Mouse (Mus musculus) frontal cortex, adult (tissue): Measurements from ENCODE around the gene Cacna1c.

Experiments used
- ATAC-seq: cut with Nextera tagmentation; 2 replicates; pipeline ENCODE4 v1.9.2; 2017; ENCODE audit warnings: mild to moderate bottlenecking, moderate library complexity, mixed read lengths; ENCODE audit not compliant: low TSS enrichment

Gene Cacna1c

DNA sequence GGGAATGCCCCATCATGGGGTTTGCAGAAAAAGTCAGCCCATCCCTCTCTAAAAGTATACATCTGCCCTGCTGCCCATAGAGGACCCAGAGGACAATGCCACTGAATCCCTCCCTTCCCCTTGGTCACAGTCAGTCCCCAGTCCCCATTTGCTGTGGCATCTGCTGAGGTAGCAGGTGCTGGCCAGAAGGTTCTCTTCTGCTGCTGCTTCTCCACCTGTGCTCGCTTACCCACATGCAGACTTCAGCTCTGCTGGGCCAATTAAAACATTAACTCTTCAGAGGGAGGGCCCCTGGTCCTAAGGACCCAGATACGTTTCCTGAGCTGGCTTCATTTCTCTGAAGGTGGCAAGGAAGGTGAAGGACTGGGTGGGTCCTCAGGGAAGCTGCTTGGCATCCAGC is 272.3 kb downstream of the Cacna1c start:
- no peak for ATAC-seq

DNA sequence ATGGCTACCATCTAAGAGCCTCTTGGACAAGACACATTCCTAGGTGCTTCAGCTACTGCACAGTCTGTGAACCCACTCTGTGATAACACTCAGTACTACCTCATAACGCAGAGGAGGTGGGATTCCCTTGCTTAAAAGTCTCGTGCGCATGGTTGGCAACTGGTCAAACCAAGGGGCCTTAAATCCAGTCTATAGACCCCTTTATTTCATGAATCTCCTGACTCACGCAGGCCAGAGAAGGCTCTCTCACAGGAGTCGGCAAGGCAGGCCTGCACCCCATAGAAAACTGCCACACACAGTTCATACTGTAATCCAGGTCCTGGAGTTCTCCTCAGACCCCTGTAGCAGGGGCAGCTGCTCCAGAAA is 273.0 kb downstream of the Cacna1c start:
- ATAC-seq: no peak

DNA sequence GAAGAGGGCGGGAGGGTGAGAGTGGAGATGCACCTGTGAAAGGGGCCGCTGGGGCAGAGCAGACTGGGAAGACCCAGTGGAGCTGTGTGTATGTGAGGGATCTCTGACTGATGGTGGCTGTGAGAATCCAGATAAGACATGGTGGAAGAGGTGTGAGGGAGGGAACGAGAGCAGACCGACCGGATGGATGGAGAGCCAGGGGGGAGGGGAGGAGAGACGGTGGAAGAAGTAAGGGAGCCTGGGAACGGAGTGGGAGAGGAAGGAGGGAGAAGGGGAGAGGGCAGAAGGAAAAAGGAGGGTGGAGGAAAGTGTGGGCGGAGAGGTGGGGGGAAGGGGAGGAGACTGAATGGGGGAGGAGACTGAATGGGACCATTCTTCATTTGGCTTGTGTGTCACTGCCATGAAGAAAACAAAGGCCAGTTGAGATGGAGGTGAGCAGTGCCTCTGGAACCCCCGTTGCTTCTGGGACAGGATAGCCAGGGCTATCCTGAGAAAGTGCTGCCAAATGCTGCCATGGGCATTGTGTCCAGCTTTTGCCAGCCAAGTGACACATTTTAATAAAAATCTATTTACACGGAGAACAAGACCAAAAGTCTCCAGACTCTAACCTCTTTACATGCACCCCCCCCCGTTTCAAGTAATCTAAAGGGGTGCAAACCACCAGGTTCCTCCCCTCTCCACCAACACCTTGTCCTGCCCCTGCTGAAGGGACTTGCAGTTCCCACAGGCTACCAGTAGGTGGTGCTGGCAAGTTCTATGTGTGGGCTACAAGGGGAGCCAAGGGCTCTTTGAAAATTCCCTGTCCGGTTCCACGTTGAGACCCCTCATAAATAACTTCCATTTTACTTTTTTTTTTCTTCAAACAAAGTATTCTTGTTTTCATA is 273.6 kb downstream of the Cacna1c start:
- peak; percentile 69 for ATAC-seq

DNA sequence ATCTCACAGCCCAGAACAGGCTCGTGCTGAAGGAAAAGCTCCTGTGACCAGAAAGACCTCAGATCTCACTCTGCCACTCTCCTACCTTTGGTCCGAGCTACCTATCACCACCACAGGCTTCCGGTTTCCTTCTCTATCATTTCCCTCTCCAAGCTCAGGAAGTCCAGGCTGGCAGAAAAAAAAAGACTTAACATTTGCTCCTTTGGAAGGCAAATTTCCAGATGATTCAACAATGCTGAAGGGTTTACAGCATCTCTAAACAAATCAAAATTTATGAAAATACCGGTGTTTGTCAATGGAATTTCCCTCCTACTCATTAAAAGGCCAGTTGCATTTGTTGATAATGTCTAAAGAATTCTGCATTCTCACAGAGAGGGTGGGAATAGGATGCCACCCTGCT is 288.0 kb downstream of the Cacna1c start:
- no peak for ATAC-seq

DNA sequence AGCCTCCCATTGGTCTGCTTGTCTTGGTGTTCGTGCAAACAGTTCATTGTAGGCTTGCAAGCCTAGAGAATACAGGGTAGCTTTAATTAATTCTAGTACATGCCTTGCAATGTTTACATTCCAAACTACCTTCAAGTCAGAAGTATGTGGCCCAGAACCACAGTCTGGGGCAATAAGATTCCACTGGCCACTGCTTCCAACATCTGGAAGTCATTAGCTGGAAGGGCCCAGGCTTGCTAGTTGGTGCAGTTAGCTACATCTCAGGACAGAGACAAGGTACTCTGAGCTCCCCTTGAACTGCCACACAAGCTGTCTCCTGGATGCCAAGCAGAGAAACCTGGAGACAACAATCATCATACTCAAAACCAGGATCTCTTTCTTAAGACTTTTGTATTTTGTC is 288.5 kb downstream of the Cacna1c start:
- ATAC-seq: no peak

DNA sequence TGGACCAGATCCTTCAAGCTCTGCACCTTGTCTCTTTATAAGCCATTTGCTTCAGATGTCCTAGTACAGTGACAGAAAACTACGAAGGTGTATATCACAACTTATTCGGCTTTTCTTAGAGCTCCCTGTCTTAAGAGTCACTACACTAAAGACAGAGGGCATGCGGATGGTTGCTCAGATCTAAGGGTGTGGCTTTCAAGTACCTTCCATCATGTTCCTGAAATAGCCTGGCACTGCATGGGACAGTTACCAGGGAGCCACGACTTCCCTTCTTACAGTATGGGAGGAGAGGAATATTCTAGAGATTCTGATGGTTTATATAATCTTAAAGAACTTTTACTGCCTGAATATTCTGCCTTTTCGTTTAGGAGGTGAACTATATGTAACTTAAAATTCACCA is 289.3 kb downstream of the Cacna1c start:
- ATAC-seq: no peak

DNA sequence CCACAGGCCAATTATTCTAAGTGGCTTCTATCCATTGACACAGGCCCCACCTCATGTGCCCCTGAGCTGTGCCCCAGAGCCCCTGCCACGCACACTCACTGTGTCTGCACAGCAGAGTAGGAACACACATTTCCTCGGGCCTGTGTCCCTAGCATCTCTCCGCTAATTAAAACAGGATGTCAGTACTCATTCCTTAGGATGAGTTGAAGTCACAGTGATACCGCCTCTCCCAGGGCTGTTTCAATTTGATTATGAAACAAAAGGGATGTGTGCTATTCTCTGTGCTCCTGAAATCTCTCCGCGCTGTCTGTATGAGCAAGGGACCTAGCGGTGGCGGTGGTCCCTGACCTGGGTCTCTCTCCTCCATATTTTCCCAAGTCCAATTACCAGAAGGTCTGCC is 296.5 kb downstream of the Cacna1c start:
- ATAC-seq: peak; percentile 56; the same call in 1 of the 2 replicates

DNA sequence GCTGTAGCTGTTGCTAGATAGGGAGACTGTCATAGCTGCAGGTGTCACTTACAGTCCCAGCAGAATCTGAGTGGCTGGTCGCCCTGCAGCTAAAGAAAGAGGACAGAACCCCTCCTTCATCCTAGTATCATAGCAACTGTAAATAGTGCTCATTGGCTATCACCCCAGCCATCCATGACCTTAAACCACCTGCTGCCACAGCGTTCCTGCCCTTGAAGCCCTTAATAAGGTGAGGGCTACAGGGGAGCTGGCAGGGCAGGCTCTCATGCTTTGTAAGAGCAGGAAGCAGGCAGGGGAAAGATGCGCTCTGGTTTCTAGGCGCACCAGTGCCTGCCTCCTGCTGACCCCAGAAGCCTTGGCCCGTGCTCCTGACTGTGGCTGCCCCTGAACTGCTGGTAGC is 299.1 kb downstream of the Cacna1c start:
- ATAC-seq: no peak

DNA sequence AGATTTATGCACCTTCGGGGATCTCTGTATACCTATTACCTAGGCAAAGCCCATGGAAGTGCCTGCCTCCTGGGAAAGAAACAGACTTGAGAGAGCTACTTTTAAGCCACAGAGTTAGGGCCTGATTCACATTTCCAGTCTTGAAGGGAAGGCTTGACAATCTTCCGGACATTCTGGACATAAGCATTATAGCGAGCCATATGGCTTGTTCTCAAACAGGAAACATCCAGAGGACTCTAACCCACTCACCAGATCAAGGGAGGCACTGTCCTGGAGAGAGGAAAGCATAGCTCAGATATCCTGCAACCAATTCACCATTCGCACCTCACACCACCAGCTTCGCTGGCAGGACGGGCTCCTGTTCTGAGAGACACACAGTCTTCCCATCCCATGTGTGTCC is 302.2 kb downstream of the Cacna1c start:
- ATAC-seq: peak; percentile 50

DNA sequence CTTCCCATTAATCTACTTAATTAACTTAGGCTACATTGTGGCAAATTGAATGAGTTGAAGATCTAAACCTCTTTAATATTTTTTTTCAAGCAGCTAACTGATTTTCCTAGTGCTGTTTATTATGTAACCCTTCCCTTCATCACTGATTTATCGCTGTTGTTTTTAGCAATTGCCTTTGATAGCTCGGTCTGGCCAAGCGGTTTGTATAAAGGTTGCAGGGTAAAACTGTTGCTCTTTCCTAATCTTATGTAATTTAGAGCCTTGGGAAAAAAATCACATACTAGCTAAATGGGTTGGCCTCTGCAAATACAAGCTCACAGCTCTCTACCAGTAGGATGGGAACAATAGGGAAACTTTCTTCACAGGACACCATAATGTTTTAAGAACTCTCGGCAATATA is 306.8 kb downstream of the Cacna1c start:
- ATAC-seq: no peak

DNA sequence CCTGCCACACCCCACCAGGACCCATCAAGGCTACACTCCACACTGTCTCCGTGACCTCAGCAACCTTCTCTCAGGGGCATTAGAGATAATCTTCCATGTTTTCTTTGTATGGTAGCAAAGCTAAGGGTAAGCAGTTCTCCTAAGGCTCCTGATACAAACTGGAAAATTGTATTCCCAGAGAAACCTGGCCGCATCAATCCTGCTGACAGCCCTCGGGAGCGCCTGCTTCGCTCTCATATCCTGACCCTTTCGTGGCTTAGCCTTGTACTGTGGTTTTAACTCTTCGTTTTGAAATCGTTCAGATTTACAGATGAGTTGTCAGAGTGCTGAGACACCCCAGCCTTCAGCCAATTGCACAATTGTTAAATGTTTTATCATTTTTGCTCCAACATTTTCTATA is 309.2 kb downstream of the Cacna1c start:
- ATAC-seq: no peak

DNA sequence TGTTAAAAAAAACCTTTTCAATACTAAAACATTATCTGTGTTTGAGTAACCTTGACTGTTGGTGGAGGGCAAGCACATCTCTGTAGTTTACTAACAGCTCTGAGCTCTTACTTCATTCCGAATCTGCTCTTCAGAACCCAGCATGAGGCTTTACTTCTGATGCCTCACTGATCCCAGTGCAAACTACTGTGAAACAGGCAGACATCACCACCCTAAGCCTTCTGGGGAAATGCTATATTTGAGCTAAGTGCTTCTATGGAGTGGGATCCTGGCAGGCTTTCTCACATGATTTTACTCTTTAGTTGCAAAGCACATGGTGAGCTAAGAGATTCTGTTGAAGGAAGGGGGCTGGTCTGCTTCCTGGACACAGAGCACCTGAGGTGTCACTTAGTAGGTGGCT is 311.3 kb downstream of the Cacna1c start:
- ATAC-seq: peak; percentile 91

DNA sequence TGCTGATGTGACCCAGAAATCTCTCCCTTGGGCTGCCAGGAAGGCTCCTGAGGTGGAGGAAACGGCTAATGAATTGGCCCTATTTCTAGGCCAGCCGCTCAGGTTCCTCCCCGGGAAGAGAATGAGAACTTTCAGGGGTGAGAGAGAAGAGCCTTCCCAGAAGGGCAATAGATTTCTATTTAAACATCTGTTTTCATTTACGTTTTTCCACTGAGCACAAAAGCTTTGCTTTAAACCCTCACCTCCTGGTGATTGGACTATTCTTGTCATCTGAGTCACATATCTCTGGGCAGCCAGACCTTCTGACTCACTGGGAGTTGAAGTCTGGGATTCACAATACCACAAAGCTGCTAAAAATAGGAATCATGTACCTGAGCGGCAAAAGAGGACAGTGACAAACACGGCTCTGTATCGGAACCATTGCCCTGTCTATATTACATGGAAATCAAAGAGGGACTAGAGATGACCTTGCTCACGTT is 312.1 kb downstream of the Cacna1c start:
- ATAC-seq: peak; percentile 56

DNA sequence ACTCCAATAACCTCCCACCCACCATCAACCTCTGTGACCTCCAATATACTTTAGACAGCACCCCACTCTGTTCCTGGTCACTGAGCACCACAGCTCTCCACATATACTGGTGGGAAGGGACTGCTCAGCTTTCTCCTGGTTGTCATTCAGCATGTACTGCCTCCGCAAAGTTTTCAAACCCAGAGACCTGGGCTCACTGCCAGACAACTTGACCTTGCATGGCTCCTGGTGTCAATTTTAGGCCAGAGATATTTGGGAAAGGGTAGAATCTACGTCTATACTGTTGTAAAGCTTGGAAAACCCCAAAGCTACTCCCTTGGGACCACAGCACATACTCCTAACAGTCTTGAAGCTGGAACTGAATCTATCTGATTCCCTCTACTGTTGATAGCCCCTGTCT is 320.0 kb downstream of the Cacna1c start:
- ATAC-seq: no peak

DNA sequence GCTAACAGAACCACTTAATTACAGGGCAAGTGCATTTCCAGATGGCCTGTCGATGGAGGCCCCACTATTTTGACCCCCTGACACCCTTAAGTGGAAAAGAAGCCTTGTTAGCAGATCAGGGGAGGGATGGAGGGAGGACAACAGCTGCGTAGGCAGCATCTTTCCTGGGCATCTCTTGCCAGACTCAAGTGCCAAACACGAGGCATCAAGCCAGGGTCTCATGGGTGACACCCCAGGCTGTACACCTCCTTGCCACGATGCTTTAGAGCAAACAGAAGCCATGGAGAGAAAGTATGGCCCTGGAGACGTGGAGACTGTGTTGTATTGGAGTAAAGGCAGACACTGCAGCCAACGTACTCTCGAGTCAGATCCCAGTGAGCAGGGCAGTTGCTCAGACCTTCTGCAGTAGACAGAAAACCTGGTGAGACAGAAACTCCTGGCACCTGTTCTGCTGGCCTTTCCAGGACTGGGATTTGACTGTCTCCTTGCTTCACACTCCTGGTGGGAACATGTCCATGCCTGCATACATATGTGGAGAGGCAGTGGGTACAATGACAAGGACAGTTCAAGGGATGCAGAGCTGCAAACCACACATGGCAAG is 325.9 kb downstream of the Cacna1c start:
- ATAC-seq: no peak

DNA sequence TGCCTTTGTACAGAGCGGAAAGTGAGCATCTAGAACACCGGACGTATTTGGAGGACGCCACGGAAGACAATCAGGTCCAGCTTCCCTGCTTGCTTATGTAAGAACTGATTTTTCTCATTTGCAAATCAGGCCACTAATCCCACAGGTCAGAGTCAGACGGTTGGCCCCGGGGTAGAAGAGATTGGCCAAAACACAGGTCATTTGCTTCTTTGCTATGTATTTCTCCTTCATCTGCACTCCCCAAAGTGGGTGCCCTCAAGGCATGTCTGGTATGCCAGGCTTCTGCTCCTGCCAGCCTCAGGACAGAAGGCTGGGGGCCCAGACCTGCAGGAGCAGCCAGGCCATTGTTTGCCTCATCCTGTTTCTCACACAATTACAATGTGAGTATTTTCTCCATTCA is 328.8 kb downstream of the Cacna1c start:
- ATAC-seq: no peak

DNA sequence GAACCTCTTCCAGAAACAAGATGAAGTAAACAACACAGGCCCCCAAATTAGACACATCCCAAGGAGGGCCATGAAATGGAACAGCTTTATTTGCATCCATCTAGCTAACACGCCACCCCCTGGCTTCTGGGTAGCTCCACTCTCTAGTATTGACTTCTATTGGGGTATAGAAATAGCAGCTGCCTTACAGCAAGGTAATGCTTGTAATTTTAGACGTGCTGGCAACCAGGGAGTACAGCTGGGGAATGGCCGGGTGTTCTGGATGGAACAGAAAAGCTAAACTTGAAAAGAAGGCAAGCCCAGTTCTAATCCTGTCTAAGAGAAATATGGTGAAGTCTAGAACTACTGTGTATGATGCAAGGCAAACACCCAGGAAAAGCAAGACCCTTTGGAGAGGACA is 329.3 kb downstream of the Cacna1c start:
- peak; percentile 71 for ATAC-seq

DNA sequence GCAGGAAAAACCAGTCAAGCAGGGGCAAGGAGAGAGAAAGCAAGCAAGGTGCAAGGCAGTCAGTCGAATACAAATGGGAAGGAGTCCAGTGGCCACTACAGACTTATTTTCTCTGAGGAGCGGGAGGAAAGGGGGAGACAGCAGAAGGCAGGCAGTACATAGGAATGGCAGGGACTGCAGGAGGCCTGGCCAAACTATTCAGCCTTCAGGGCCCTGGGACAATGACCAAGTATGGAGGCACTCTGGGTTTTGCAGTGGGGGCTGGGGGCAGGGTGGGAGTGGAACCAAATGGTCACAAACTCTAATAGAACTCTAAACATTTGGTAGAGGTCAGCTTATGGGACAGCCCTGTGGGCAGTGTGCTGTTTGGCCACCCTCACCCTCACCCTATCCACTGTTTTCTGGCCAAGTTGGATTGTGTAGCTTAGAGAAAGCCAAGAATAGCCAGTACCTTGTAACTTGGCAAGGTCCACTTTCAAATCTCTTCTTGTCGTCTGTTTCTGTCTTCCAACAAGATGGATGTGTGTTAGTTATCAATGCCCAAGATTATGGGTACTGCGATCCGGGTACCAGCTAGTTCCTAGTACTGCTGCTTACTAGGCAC is 330.3 kb downstream of the Cacna1c start:
- ATAC-seq: no peak

DNA sequence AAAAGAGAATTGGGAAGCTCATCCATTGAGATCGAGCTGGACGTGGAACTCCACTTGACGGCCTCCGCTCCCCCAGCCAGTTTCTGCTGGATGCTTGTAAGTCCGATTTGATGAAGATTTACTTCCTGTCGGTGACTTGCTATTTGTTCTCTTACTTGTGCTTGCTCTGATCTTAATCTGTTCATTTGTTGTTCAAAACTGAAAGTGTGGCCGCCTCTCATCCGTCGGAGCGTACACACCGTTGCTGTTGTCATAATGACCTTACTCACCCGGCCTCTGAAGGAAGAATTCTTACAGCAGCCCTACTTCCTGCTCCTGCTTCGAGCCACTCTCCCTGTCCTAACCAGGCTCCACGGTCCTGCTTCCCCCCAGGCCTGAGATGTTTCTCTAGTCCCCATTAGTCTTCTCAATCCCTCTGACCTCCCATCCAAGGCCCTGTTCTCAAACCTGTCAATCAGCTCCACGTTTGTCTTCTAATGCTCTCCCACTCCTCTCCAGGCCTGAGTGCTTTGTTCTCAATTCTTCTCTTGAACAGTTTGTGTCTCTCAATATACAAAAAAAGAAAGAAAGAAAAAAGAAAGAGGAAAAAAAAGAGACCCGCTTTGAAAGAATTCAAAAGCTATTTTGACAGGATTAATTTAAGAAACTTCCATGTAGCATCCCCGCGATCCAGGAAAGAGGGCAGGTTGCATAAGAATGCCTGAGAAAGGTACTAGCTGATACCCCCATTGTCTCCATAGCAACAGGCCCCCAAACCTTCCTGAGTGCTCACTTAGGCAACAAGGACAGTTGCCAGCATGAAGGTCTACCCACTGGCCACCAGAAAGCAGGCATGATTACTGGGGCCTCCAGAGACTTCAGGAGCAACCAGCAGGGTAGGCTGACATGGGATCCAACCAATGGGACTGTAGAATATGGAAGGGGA is 331.3 kb downstream of the Cacna1c start:
- 0 out of 2 replicates have a peak, but pooled peaks have one; percentile 20 for ATAC-seq

DNA sequence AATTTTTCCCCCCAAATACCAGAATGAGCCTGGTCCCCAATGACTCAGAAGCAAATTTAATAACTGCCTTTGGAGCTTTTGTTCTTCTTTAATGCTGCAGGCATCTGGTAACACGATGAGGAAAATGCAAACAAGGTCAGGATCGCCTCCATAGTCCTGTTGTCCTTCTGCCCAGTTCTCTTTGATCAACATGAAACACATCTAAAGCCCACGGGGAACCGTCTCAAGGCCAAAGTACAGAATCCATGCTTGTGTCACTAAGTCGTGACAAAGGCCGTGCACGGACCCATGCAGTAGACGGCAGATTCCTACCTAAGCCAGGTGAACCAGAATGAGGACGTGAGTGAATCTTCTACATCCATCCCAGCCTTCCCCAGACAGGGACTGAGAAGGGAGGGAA is 333.5 kb downstream of the Cacna1c start:
- no peak for ATAC-seq

DNA sequence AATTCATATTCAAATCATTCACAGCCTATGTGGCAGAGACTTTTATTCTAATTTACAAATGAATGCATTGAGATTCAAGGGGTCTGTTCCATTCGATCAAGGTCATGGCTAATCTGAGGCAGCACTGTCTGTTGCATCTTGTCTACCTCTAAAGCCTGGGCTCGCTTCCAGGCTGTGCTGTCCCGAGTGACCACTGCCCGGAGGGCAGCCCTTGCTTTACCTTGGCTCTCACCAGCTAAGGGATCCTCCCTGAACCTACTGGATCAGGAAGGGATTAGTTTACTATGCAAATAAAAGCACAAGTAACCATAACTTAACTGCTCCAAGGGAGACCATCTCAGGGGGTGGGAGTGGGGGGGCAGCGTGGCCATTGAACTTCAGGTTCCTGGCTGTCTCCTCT is 334.1 kb downstream of the Cacna1c start:
- ATAC-seq: no peak

DNA sequence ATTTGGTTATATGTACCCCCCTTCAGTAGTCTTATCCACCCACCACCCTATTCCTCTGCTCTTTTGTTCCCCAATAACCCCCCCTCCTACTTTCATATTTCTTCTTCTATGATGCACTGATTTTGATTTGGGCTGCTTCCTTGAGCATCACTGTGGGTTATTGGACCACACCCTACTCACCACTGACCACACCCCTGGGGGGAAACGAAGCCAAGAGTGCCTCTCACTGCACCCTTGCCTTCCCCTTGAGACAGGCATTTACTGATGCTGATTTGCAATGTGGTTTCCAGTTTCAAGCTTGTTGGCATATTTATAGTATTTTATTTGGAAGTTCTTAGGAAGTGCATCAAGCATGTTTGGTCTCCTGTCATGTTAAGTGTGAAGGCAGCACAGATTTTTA is 337.8 kb downstream of the Cacna1c start:
- ATAC-seq: no peak
